Mouse (Mus musculus) hindbrain, embryonic 10.5 days (tissue): ENCODE measurements around the gene Adgra1. TPM values are rescaled to one million over a fixed set of nuclear protein-coding genes. Genes with fewer than 3 reads are reported as not detected.

Experiments
- DNase-seq: peaks from one replicate; pipeline ENCODE4 v3.0.0-alpha.2; 2017; ENCODE audit warnings: low spot score
- H3K27ac ChIP-seq: fragments of 300-500 bp; sonication (generic); 2 replicates; pipeline ENCODE4 v1.5.1; 2016; ENCODE audit warnings: mild to moderate bottlenecking, moderate library complexity
- H3K27me3 ChIP-seq: fragments of 300-500 bp; sonication (generic); 2 replicates; pipeline ENCODE4 v1.6.1; 2016; ENCODE audit warnings: mild to moderate bottlenecking; ENCODE audit not compliant: poor library complexity, insufficient read depth, severe bottlenecking
- H3K36me3 ChIP-seq: fragments of 300-500 bp; sonication (generic); 2 replicates; pipeline ENCODE4 v1.6.1; 2016; ENCODE audit warnings: mild to moderate bottlenecking, moderate library complexity
- H3K4me1 ChIP-seq: fragments of 300-500 bp; sonication (generic); replicated peaks from 2 replicates; pipeline ENCODE4 v1.6.1; 2016; ENCODE audit warnings: mild to moderate bottlenecking
- H3K4me3 ChIP-seq: fragments of 300-500 bp; sonication (generic); 2 replicates; pipeline ENCODE4 v1.5.1; 2016; ENCODE audit warnings: mild to moderate bottlenecking, moderate library complexity
- H3K9me3 ChIP-seq: fragments of 300-500 bp; sonication (generic); 2 replicates; pipeline ENCODE4 v1.6.1; 2016; ENCODE audit warnings: mild to moderate bottlenecking, moderate library complexity
- WGBS: fragments of 180-500 bp; shearing (Covaris S2); methylation state at CpG from one replicate; pipeline ENCODE4 v1.1.7; 2016; 5-methylcytosine and 5-hydroxymethylcytosine counted together
- polyA plus RNA-seq: library from polyadenylated mRNA; unstranded; fragments of >200 nt; fragmentation: Nextera tagmentation; extraction: Ambion mirVana; gene quantifications from 2 replicates; pipeline ENCODE4 v1.2.1, GENCODE M21; 2016

Gene Adgra1
- polyA plus RNA-seq, 1 experiment from 2014 or later: 19.2 TPM

GRCm38 (mm10) chr7:139861411-139861810, 27.4 kb downstream of the Adgra1 start:
- Histone ChIP-seq H3K9me3 (no peaks in the 10 kb centered on the region), H3K4me3 (no peak overlapping the region), H3K27me3 (no peaks in the 10 kb centered on the region), H3K4me1 (no peaks in the 10 kb centered on the region), H3K36me3 (no peaks in the 10 kb centered on the region), H3K27ac (no peak overlapping the region)
- whole genome bisulfite sequencing: 34% methylated on average over 3 of the region's 3 CpGs
- DNase-seq: peak; percentile 72

GRCm38 (mm10) chr7:139863076-139863475, 29.1 kb downstream of the Adgra1 start:
- H3K4me1 ChIP-seq: no peaks in the 10 kb centered on the region
- no peaks in the 10 kb centered on the region for H3K9me3 ChIP-seq
- H3K27ac ChIP-seq: no peak overlapping the region
- no peak overlapping the region for H3K4me3 ChIP-seq
- WGBS: 86% methylated on average over 2 of the region's 2 CpGs
- no peaks in the 10 kb centered on the region for H3K36me3 ChIP-seq
- DNase-seq: no peak
- no peaks in the 10 kb centered on the region for H3K27me3 ChIP-seq

- no peak overlapping the region for H3K4me3 ChIP-seq
- H3K27ac ChIP-seq: no peak overlapping the region
- H3K9me3 ChIP-seq: no peaks in the 10 kb centered on the region
- no peaks in the 10 kb centered on the region for H3K36me3 ChIP-seq
- DNase-seq: peak; percentile 9
- no peaks in the 10 kb centered on the region for H3K27me3 ChIP-seq
- 58% methylated on average over 2 of the region's 2 CpGs for WGBS
- H3K4me1 ChIP-seq: no peaks in the 10 kb centered on the region
These were observed 30.3 kb downstream of the Adgra1 start for GRCm38 (mm10) chr7:139864253-139864652.

GRCm38 (mm10) chr7:139864871-139865270, 30.9 kb downstream of the Adgra1 start:
- Histone ChIP-seq H3K4me3 (no peak overlapping the region), H3K27ac (no peak overlapping the region), H3K36me3 (no peaks in the 10 kb centered on the region), H3K9me3 (no peaks in the 10 kb centered on the region), H3K27me3 (no peaks in the 10 kb centered on the region), H3K4me1 (no peaks in the 10 kb centered on the region)
- DNase-seq: no peak
- WGBS: 87% methylated on average over 1 of the region's 1 CpGs

GRCm38 (mm10) chr7:139871014-139871413, 37.0 kb downstream of the Adgra1 start:
- WGBS: 89% methylated on average over 5 of the region's 5 CpGs
- Histone ChIP-seq H3K36me3 (peaks cover 9% of the 10 kb centered on the region; the same call in 1 of the 2 replicates), H3K9me3 (no peaks in the 10 kb centered on the region), H3K4me3 (no peak overlapping the region), H3K27me3 (no peaks in the 10 kb centered on the region), H3K27ac (no peak overlapping the region), H3K4me1 (no peaks in the 10 kb centered on the region)
- DNase-seq: no peak

- no peaks in the 10 kb centered on the region for H3K9me3 ChIP-seq
- H3K4me3 ChIP-seq: no peak overlapping the region
- H3K36me3 ChIP-seq: peaks cover 9% of the 10 kb centered on the region; the same call in 1 of the 2 replicates
- H3K27ac ChIP-seq: no peak overlapping the region
- DNase-seq: peak; percentile 19
- no peaks in the 10 kb centered on the region for H3K4me1 ChIP-seq
- 74% methylated on average over 10 of the region's 10 CpGs for WGBS
- no peaks in the 10 kb centered on the region for H3K27me3 ChIP-seq
These were observed 43.3 kb downstream of the Adgra1 start for GRCm38 (mm10) chr7:139877167-139877792.

- Histone ChIP-seq H3K4me1 (no peaks in the 10 kb centered on the region), H3K27ac (no peak overlapping the region), H3K4me3 (no peak overlapping the region), H3K36me3 (peaks cover 9% of the 10 kb centered on the region; the same call in 1 of the 2 replicates), H3K27me3 (no peaks in the 10 kb centered on the region), H3K9me3 (no peaks in the 10 kb centered on the region)
- no peak for DNase-seq
- 89% methylated on average over 5 of the region's 5 CpGs for WGBS
These were observed 44.1 kb downstream of the Adgra1 start for GRCm38 (mm10) chr7:139878122-139878521.

GRCm38 (mm10) chr7:139878621-139879020, 44.6 kb downstream of the Adgra1 start:
- Histone ChIP-seq H3K27ac (no peak overlapping the region), H3K4me3 (no peak overlapping the region), H3K4me1 (no peaks in the 10 kb centered on the region), H3K36me3 (peaks cover 9% of the 10 kb centered on the region; the same call in 1 of the 2 replicates), H3K27me3 (no peaks in the 10 kb centered on the region), H3K9me3 (no peaks in the 10 kb centered on the region)
- DNase-seq: no peak
- WGBS: 76% methylated on average over 6 of the region's 6 CpGs

- Histone ChIP-seq H3K27ac (no peak overlapping the region), H3K9me3 (no peaks in the 10 kb centered on the region), H3K27me3 (no peaks in the 10 kb centered on the region), H3K4me3 (no peak overlapping the region), H3K36me3 (no peaks in the 10 kb centered on the region), H3K4me1 (no peaks in the 10 kb centered on the region)
- DNase-seq: no peak
- whole genome bisulfite sequencing: 72% methylated on average over 4 of the region's 4 CpGs
These were observed 49.6 kb downstream of the Adgra1 start for GRCm38 (mm10) chr7:139883545-139883944.

GRCm38 (mm10) chr7:139891779-139892178, 57.8 kb downstream of the Adgra1 start:
- H3K9me3 ChIP-seq: no peaks in the 10 kb centered on the region
- WGBS: 83% methylated on average over 5 of the region's 5 CpGs
- no peak overlapping the region for H3K27ac ChIP-seq
- no peak for DNase-seq
- H3K27me3 ChIP-seq: peaks cover 49% of the 10 kb centered on the region
- H3K4me3 ChIP-seq: no peak overlapping the region
- H3K4me1 ChIP-seq: peaks cover 14% of the 10 kb centered on the region
- no peaks in the 10 kb centered on the region for H3K36me3 ChIP-seq

- Histone ChIP-seq H3K4me1 (peaks cover 14% of the 10 kb centered on the region), H3K27ac (peak within 1 kb of the TSS; percentile 31; the same call in 1 of the 2 replicates), H3K27me3 (peaks cover 59% of the 10 kb centered on the region), H3K36me3 (no peaks in the 10 kb centered on the region), H3K4me3 (peak within 1 kb of the TSS; percentile 65), H3K9me3 (no peaks in the 10 kb centered on the region)
- 1% methylated on average over 50 of the region's 50 CpGs for WGBS
- peak; percentile 53 for DNase-seq
These were observed 60.9 kb downstream of the Adgra1 start, which contains the start of gene Kndc1 for GRCm38 (mm10) chr7:139894655-139895557. Kndc1 (plus strand) TSS chr7:139894696.

GRCm38 (mm10) chr7:139896271-139896670, 62.3 kb downstream of the Adgra1 start:
- H3K4me1 ChIP-seq: peaks cover 14% of the 10 kb centered on the region
- WGBS: 81% methylated on average over 7 of the region's 7 CpGs
- H3K27me3 ChIP-seq: peaks cover 63% of the 10 kb centered on the region
- no peak overlapping the region for H3K4me3 ChIP-seq
- H3K27ac ChIP-seq: no peak overlapping the region
- no peaks in the 10 kb centered on the region for H3K9me3 ChIP-seq
- H3K36me3 ChIP-seq: no peaks in the 10 kb centered on the region
- DNase-seq: no peak

GRCm38 (mm10) chr7:139896796-139897195, 62.8 kb downstream of the Adgra1 start:
- Histone ChIP-seq H3K4me3 (no peak overlapping the region), H3K27ac (no peak overlapping the region), H3K27me3 (peaks cover 63% of the 10 kb centered on the region), H3K4me1 (peaks cover 14% of the 10 kb centered on the region), H3K36me3 (no peaks in the 10 kb centered on the region), H3K9me3 (no peaks in the 10 kb centered on the region)
- 87% methylated on average over 7 of the region's 7 CpGs for WGBS
- no peak for DNase-seq
